Mouse (Mus musculus) neural tube, embryonic 12.5 days (tissue): ENCODE measurements around the gene Cdt1. TPM values are rescaled to one million over a fixed set of nuclear protein-coding genes. Genes with fewer than 3 reads are reported as not detected.

Source experiments
- microRNA-seq: library from miRNA; unstranded; fragments of <30 nt; microRNA quantifications from one replicate; pipeline ENCODE4, GENCODE M21; 2017
- polyA plus RNA-seq: library from polyadenylated mRNA; unstranded; fragments of >200 nt; fragmentation: Nextera tagmentation; extraction: Ambion mirVana; gene quantifications from 2 replicates; pipeline ENCODE4 v1.2.1, GENCODE M21; 2016

Cdt1 gene
- polyA plus RNA-seq, 1 experiment from 2014 or later: 22.8 TPM

Small RNA genes within 50 kb of the gene (microRNA-seq; reads per million reads assigned to microRNA genes)
- not detected for gene Mir6396

Other genes with a start within 250 kb of the Cdt1 start
- gene Trhr2, start 207.3 kb upstream of the Cdt1 start, polyA plus RNA-seq: not detected in 2 replicates
- 57.1 and 62.4 TPM in 2 replicates for gene Zc3h18, start 191.4 kb upstream of the Cdt1 start, polyA plus RNA-seq
- gene Il17c, start 146.0 kb upstream of the Cdt1 start, polyA plus RNA-seq: not detected in 2 replicates
- 58.5 and 59.9 TPM in 2 replicates for gene Cyba, start 135.1 kb upstream of the Cdt1 start, polyA plus RNA-seq
- gene Mvd, start 124.6 kb upstream of the Cdt1 start, polyA plus RNA-seq: 52.3 TPM in 2 replicates
- not detected in 2 replicates for gene Snai3, start 107.3 kb upstream of the Cdt1 start, polyA plus RNA-seq
- 34.6 and 39.7 TPM in 2 replicates for gene Rnf166, start 92.0 kb upstream of the Cdt1 start, polyA plus RNA-seq
- 65.0 and 67.1 TPM in 2 replicates for gene Ctu2, start 91.9 kb upstream of the Cdt1 start, polyA plus RNA-seq
- 6.4 and 6.5 TPM in 2 replicates for gene Piezo1, start 16.7 kb upstream of the Cdt1 start, polyA plus RNA-seq
- gene Aprt, start 8.9 kb downstream of the Cdt1 start, polyA plus RNA-seq: 182 and 194 TPM in 2 replicates
- 4.6 and 6.2 TPM in 2 replicates for gene Galns, start 43.4 kb downstream of the Cdt1 start, polyA plus RNA-seq
- gene Trappc2l, start 43.6 kb downstream of the Cdt1 start, polyA plus RNA-seq: 65.6 and 69.7 TPM in 2 replicates
- gene Pabpn1l, start 54.7 kb downstream of the Cdt1 start, polyA plus RNA-seq: not detected in 2 replicates
- 15.3 and 16.7 TPM in 2 replicates for gene Cbfa2t3, start 131.1 kb downstream of the Cdt1 start, polyA plus RNA-seq
- 16.6 and 18.3 TPM in 2 replicates for gene Acsf3, start 207.5 kb downstream of the Cdt1 start, polyA plus RNA-seq